Mouse (Mus musculus) hindbrain, embryonic 11.5 days (tissue): ENCODE data around the gene Letm1. TPM values are rescaled to one million over a fixed set of nuclear protein-coding genes. Genes with fewer than 3 reads are reported as not detected.

Source experiments
- ATAC-seq: fragments of 200-750 bp; cut with Nextera tagmentation; 2 replicates; pipeline ENCODE4 v1.8.0; 2017; ENCODE audit warnings: mild to moderate bottlenecking, moderate TSS enrichment, moderate library complexity; ENCODE audit not compliant: low FRiP score
- DNase-seq: peaks from one replicate; pipeline ENCODE4 v3.0.0-alpha.2; 2015; ENCODE audit warnings: low spot score
- H3K27ac ChIP-seq: fragments of 300-500 bp; sonication (generic); 2 replicates; pipeline ENCODE4 v1.5.1; 2014; ENCODE audit warnings: mild to moderate bottlenecking, low read depth, low read length
- H3K27me3 ChIP-seq: fragments of 300-500 bp; sonication (generic); 2 replicates; pipeline ENCODE4 v1.6.1; 2014; ENCODE audit warnings: mild to moderate bottlenecking, low read length, moderate library complexity, mixed read lengths; ENCODE audit not compliant: control insufficient read depth, insufficient read depth
- H3K36me3 ChIP-seq: fragments of 300-500 bp; sonication (generic); 2 replicates; pipeline ENCODE4 v1.6.1; 2014; ENCODE audit warnings: mild to moderate bottlenecking, low read length, moderate library complexity, mixed read lengths; ENCODE audit not compliant: control insufficient read depth, insufficient read depth
- H3K4me1 ChIP-seq: fragments of 300-500 bp; sonication (generic); replicated peaks from 2 replicates; pipeline ENCODE4 v1.6.1; 2014; ENCODE audit warnings: low read length, mixed read lengths; ENCODE audit not compliant: control insufficient read depth, insufficient read depth
- H3K4me2 ChIP-seq: fragments of 300-500 bp; sonication (generic); replicated peaks from 2 replicates; pipeline ENCODE4 v1.6.1; 2014; ENCODE audit warnings: mild to moderate bottlenecking, low read depth, low read length
- H3K4me3 ChIP-seq: fragments of 300-500 bp; sonication (generic); 2 replicates; pipeline ENCODE4 v1.5.1; 2014; ENCODE audit warnings: low read depth, low read length
- H3K9ac ChIP-seq: fragments of 300-500 bp; sonication (generic); 2 replicates; pipeline ENCODE4 v1.6.1; 2014; ENCODE audit warnings: low read depth, low read length
- H3K9me3 ChIP-seq: fragments of 300-500 bp; sonication (generic); 2 replicates; pipeline ENCODE4 v1.6.1; 2016; ENCODE audit warnings: low read length; ENCODE audit not compliant: control insufficient read depth
- WGBS: fragments of 180-500 bp; shearing (Covaris S2); extraction: QIAGEN DNeasy Blood & Tissue Kit; methylation state at CpG from one replicate; pipeline ENCODE4 v1.1.7; 2014; 5-methylcytosine and 5-hydroxymethylcytosine counted together
- polyA plus RNA-seq: library from polyadenylated mRNA; unstranded; fragments of >200 nt; fragmentation: Nextera tagmentation; extraction: Ambion mirVana; gene quantifications from 2 replicates; pipeline ENCODE4 v1.2.1, GENCODE M21; 2014

Gene Letm1
- polyA plus RNA-seq, 1 experiment from 2014 or later: 40.2 TPM

DNA sequence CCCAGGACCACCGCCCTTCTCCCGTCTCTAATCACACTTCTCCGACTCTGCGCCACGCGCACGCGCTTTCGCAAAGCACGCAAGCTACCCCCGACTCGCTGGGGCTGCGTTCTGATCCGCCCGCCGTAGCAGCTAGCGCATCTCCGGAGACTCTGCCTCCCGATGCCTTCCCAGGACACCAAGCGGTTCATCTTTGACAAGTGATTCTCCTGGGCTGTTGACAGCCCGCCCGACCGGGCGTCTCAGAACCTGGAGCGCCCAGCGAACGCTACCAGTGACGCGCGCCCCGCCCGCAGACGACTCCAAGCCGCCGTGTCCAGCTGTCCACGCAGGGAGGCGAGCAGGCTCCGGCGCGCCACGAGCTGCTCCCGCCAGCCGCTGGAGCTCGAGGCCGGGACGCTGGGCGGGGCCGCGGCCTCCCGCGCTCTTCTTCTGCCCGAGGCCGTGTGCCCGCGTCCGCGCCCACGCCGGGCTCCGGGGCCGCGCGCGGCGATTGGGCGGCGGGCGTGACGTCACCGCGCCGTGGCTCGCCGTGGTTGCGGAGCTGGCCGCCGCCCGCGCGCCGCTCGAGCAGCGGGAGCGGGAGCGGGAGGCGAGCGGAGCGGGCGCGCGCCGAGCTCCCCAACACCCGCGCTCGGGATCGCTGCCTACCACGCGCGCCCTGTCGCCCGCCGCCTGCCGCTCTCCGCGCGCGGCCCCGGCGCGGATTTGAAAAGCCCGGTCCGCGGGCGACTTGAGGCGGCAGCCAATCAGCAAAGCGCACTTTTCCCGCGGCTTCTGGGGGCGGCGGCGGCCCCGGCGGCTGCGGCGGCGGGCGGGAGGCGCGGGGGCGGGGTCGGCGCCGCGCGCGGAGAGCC is 37.5 kb upstream of the Letm1 start, which contains the start of gene Nsd2:
TSS of gene Nsd2 (plus strand) at position 850 of the 857 bp plus-strand sequence.
- H3K36me3 ChIP-seq: no peaks in the 10 kb centered on the region
- peak within 1 kb of the TSS; percentile 100 for H3K9ac ChIP-seq
- H3K4me2 ChIP-seq: peak within 1 kb of the TSS; percentile 87
- ATAC-seq (peak; percentile 77), DNase-seq (peak; percentile 95)
- H3K4me1 ChIP-seq: peaks cover 10% of the 10 kb centered on the region
- H3K27me3 ChIP-seq: no peaks in the 10 kb centered on the region
- peak within 1 kb of the TSS; percentile 100 for H3K27ac ChIP-seq
- H3K4me3 ChIP-seq: peak within 1 kb of the TSS; percentile 100
- under 1% methylated on average over 64 of the region's 136 CpGs for WGBS
- no peaks in the 10 kb centered on the region for H3K9me3 ChIP-seq

DNA sequence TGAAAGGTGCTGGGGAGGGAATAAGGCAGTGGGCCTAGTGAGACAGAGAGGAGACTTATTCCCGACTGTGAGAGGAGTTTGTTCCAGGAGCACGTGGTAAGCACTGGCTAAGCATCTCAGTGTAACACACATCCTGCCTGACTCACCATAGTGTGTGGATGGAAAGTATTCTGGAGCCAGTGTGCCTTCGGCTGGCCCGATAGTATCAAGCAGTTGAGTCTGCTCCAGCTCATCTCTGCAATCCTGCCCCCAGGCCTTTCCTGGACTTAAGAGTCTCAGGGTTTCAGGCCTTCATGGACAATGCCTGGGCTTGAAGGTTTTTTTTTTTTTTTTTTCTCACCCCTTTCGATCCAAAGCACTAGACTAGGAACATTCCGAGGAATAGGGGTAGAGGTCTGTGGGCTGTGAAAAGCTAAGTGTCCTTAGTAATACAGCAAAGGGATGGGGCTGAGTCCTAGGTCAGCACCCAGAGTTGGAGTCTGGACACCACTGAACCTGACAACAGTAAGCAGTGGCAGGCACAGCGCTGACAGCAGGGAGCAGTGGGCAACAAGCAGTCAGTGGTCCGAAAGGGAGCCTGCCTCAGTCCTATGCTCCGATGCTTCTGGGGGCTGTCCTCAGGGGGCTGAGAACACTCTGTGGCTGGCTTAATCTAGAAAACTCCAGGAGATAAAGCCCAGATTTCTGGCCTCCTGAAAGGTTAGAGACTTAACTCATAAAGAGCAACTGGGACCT is 36.7 kb upstream of the Letm1 start:
- 13% methylated on average over 9 of the region's 9 CpGs for WGBS
- ATAC-seq (peak; percentile 52), DNase-seq (peak; percentile 45)
- H3K4me1 ChIP-seq: peaks cover 10% of the 10 kb centered on the region
- peak overlapping the region; percentile 100 for H3K27ac ChIP-seq
- H3K4me2 ChIP-seq: peak overlapping the region; percentile 87
- peak overlapping the region; percentile 100 for H3K9ac ChIP-seq
- no peaks in the 10 kb centered on the region for H3K36me3 ChIP-seq
- H3K27me3 ChIP-seq: no peaks in the 10 kb centered on the region
- no peaks in the 10 kb centered on the region for H3K9me3 ChIP-seq
- peak overlapping the region; percentile 100 for H3K4me3 ChIP-seq

DNA sequence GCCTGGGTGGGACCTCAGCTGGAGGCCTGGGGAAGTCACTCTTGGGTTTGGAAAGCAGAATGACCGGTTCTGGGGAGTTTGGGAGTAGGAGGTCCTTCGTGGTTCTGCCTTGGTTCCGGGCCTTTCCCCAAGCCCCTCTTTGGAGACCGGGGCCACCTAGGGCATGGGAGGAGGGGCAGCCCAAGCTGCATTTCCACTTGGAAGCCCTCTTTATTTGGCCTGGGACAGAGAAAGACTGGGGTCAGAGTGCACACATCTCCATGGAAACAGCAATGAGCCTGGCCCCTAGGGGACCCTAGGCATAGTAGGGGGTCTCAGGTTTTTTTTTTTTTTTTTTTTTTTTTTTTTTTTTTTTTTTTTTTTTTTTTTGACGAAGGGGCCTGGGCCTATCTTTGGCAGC is 35.5 kb upstream of the Letm1 start:
- Histone ChIP-seq H3K27me3 (no peaks in the 10 kb centered on the region), H3K36me3 (no peaks in the 10 kb centered on the region), H3K4me1 (peaks cover 10% of the 10 kb centered on the region), H3K9me3 (no peaks in the 10 kb centered on the region), H3K4me2 (no peak overlapping the region), H3K9ac (no peak overlapping the region), H3K27ac (no peak overlapping the region), H3K4me3 (no peak overlapping the region)
- ATAC-seq (no peak), DNase-seq (peak; percentile 54)
- 14% methylated on average over 5 of the region's 5 CpGs for WGBS

- Histone ChIP-seq H3K27ac (no peak overlapping the region), H3K4me1 (peaks cover 10% of the 10 kb centered on the region), H3K4me2 (no peak overlapping the region), H3K4me3 (no peak overlapping the region), H3K36me3 (no peaks in the 10 kb centered on the region), H3K27me3 (no peaks in the 10 kb centered on the region), H3K9ac (no peak overlapping the region), H3K9me3 (no peaks in the 10 kb centered on the region)
- 85% methylated on average over 6 of the region's 6 CpGs for WGBS
- no peak for ATAC-seq
- DNase-seq: no peak
These were observed 33.5 kb upstream of the Letm1 start for GRCm38 (mm10) chr5:33816008-33816725.

DNA sequence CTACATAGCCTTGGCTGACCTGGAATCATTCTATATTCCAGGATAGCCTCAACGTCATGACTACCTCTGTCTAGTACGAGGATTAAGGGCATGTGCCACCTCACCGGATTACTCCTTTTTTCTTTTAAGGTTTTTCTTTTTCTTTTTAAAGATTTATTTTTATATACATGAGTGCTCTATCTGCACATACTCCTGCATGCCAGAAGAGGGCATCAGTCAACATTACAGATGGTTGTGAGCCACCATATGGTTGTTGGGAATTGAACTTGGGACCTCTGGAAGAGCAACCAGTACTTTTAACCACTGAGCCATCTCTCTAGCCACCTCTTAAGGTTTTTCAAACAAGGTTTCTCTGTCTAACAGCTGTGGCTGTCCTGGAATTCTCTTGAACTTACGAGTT is 28.9 kb upstream of the Letm1 start:
- Histone ChIP-seq H3K27ac (no peak overlapping the region), H3K36me3 (no peaks in the 10 kb centered on the region), H3K4me1 (no peaks in the 10 kb centered on the region), H3K27me3 (no peaks in the 10 kb centered on the region), H3K4me3 (no peak overlapping the region), H3K9me3 (no peaks in the 10 kb centered on the region), H3K4me2 (no peak overlapping the region), H3K9ac (no peak overlapping the region)
- WGBS: 88% methylated on average over 4 of the region's 4 CpGs
- ATAC-seq (no peak), DNase-seq (no peak)

DNA sequence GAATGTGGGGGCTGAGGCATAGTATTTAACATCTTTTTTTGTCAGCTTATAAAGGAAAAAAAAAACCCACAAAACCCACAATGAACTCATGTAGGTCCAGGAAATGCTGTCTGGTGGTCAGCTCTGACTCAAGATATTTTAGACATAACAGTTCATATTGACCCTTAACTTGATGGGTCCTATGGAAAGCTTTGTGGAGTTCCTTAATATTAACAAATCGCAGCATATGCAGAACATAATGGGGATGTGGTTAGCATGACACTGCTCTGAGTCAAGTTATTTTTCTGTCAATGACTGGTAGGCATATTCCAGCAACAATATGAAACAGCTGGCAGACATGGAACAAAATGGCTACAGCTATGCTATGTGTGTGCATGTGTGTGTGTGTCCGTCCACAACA is 20.7 kb upstream of the Letm1 start:
- ATAC-seq (no peak), DNase-seq (no peak)
- Histone ChIP-seq H3K9me3 (no peaks in the 10 kb centered on the region), H3K9ac (no peak overlapping the region), H3K27ac (no peak overlapping the region), H3K36me3 (no peaks in the 10 kb centered on the region), H3K4me1 (no peaks in the 10 kb centered on the region), H3K4me3 (no peak overlapping the region), H3K27me3 (no peaks in the 10 kb centered on the region), H3K4me2 (no peak overlapping the region)
- WGBS: 87% methylated on average over 2 of the region's 2 CpGs

DNA sequence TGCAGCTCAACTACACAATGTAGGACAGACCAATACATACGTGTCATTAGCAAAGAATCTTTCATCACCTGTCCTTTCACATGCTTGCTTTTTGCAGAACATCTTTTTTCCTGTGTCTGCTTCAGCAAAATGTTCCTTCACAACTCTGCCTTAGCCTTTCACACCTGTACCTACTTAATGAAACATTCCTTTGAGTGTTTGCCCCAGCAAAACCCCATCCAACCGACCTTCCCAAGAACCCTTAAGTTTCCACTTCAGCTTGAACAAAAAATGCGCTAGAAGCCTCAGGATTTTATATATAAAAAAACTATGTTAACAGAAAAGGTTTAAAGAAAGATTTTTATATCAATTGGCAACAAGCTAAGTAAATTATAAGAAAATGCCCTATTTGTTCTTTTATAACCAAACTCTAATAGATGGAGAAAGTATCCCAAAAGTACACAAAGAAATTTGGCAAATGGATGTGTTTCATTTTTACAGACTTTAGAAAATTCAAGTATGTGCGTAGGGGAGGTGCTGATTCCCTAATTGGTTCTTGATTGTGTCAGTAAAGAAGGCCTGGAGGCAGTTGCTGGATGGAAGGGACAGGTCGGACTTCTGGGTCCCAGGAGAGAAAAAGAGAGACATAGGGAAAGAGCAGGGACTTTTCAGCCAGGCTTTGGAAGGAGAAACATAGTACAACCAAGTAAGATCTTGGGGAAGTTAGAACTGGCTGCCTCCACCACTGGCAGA is 9.5 kb upstream of the Letm1 start:
- no peak overlapping the region for H3K9ac ChIP-seq
- no peaks in the 10 kb centered on the region for H3K27me3 ChIP-seq
- no peaks in the 10 kb centered on the region for H3K4me1 ChIP-seq
- no peak overlapping the region for H3K27ac ChIP-seq
- 81% methylated on average over 5 of the region's 5 CpGs for WGBS
- H3K9me3 ChIP-seq: no peaks in the 10 kb centered on the region
- no peak overlapping the region for H3K4me3 ChIP-seq
- no peak for DNase-seq
- no peak overlapping the region for H3K4me2 ChIP-seq
- no peaks in the 10 kb centered on the region for H3K36me3 ChIP-seq
- no peak for ATAC-seq

- H3K4me1 ChIP-seq: no peaks in the 10 kb centered on the region; the same call in 1 of the 2 replicates
- no peaks in the 10 kb centered on the region for H3K9me3 ChIP-seq
- DNase-seq (no peak), ATAC-seq (peak; percentile 85)
- H3K27ac ChIP-seq: peak overlapping the region; percentile 86; the same call in 1 of the 2 replicates
- no peaks in the 10 kb centered on the region for H3K36me3 ChIP-seq
- H3K9ac ChIP-seq: peak overlapping the region; percentile 85
- H3K4me3 ChIP-seq: peak overlapping the region; percentile 88
- peak overlapping the region; percentile 88 for H3K4me2 ChIP-seq
- WGBS: 11% methylated on average over 6 of the region's 6 CpGs
- H3K27me3 ChIP-seq: no peaks in the 10 kb centered on the region
These were observed 378 bp upstream of the Letm1 start for GRCm38 (mm10) chr5:33782999-33783390.
